Mouse (Mus musculus): Measurements from ENCODE around the gene Grik1. TPM values are rescaled to one million over a fixed set of nuclear protein-coding genes. Genes with fewer than 3 reads are reported as not detected.

The Grik1 gene
- polyA plus RNA-seq, 1 experiment: not detected

DNA sequence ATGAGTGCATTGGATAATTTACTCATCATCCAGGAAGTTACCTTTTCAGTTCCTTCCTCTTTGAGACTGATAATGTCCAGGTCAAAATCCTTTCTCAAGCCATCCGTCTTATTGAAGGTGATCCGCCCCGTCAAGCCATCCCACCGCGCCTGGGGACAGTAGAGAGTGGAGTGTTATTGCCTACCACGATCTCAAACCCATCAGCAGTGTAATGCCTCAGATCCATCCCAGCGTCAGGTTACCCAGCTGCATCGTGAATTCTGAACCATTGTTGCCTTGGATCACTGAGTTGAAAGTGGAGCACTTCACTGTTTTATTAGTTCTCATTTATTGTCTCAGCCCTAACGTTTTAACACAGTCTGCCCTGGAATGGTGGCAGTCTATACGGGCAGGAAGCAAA lies 332.6 kb downstream of the Grik1 start:
- H3K4me1 ChIP-seq (ENCODE audit: control insufficient read depth, insufficient read depth, low read length): no peaks in the 10 kb centered on the region
- 93% methylated on average over 10 of the region's 10 CpGs for WGBS

DNA sequence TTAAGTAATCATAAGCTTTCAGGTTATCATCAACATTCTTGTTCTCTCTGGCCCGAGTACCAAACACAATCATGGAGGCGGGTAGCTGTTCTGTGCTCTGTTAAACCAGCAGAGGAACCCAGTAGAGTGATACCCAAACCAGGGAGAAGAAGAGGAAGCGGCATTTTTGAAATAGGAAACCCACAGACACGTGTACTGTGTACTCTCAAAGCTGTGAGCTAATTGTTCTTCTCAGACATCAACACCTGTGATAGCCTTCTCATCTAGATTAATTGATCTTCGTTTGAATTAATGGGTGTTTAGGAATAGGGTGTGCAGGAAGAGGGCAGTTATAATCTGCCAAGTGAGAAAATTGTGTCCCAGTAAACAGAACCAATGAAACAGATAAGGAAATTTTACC lies 333.9 kb downstream of the Grik1 start:
- no peak for TF ChIP-seq POLR2A (IDR thresholded peaks at IDR 0.05; ENCODE audit: insufficient read depth, low read depth, low read length)
- no peak for TF ChIP-seq CTCF (IDR thresholded peaks at IDR 0.05; ENCODE audit: insufficient read depth, low read depth, low read length)
- no peak overlapping the region for H3K27ac ChIP-seq (ENCODE audit: insufficient read depth, low read depth, low read length)
- no peaks in the 10 kb centered on the region for H3K4me1 ChIP-seq (ENCODE audit: control insufficient read depth, insufficient read depth, low read length)
- WGBS: 86% methylated on average over 5 of the region's 5 CpGs
- H3K4me3 ChIP-seq (ENCODE audit: insufficient read depth, low read depth, low read length): no peak overlapping the region

More for the DNA sequence above, 332.6 kb downstream of the Grik1 start:
- no peak for TF ChIP-seq CTCF (IDR thresholded peaks at IDR 0.05; ENCODE audit: insufficient read depth, low read depth, low read length)
- no peak for TF ChIP-seq POLR2A (IDR thresholded peaks at IDR 0.05; ENCODE audit: insufficient read depth, low read depth, low read length)
- Histone ChIP-seq H3K27ac (ENCODE audit: insufficient read depth, low read depth, low read length) (no peak overlapping the region), H3K4me3 (ENCODE audit: insufficient read depth, low read depth, low read length) (no peak overlapping the region)

DNA sequence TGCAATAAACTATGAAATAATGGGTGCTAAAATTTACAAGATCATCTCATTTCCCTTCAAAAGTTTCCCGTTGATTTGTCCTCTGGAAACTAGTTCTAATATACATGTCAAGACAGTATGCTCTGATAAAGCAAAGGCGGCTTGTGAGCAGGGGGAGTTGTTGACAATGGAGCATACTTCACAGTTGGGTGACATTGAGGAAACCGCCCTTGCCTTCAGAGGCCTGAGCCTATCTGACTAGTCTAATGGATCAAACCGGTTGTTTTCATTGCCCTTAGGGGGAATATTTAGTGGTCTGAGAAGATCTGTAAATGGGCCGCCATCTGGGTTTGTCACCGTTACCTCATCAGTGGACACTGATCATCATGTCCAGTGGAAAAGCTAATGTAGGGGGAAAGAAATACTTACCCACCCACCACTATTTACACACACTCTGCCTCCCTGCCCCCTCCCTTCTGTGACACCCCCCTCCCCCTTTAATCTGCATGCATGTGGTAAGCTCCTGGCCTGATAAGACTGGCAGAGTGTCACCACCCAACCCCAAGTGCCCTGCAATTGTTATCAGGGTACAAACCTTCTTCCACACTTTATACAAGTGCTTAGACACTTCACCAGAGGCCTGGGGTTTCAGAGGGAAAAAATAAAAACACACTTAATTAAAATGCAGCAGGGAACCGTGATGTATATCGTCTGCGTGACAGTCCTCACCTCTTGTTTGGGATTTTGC lies 335.2 kb downstream of the Grik1 start:
- H3K4me1 ChIP-seq (ENCODE audit: control insufficient read depth, insufficient read depth, low read length): no peaks in the 10 kb centered on the region
- no peak overlapping the region for H3K27ac ChIP-seq (ENCODE audit: insufficient read depth, low read depth, low read length)
- no peak for TF ChIP-seq POLR2A (IDR thresholded peaks at IDR 0.05; ENCODE audit: insufficient read depth, low read depth, low read length)
- TF ChIP-seq CTCF (IDR thresholded peaks at IDR 0.05; ENCODE audit: insufficient read depth, low read depth, low read length): no peak
- 96% methylated on average over 9 of the region's 9 CpGs for WGBS
- no peak overlapping the region for H3K4me3 ChIP-seq (ENCODE audit: insufficient read depth, low read depth, low read length)

DNA sequence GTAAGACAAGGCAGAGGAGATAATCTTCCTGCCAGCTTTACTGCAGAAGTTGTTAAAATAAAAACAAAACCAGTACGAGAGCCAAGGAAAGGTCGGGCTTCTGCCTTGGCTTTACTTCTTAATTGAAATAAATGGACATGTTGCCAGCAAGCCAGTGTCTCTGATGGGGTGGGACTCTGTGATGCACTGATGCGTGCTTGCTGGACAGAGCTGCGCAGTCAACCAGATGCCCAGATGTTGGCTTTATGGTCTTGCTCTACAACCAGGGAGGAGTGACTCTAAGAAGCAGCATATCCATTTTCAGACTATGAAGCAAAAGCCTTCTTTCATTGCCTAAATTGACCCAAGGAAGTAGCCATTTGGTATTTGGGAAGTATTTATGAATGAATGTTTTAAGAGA lies 336.9 kb downstream of the Grik1 start:
- H3K27ac ChIP-seq (ENCODE audit: insufficient read depth, low read depth, low read length): no peak overlapping the region
- no peak for TF ChIP-seq CTCF (IDR thresholded peaks at IDR 0.05; ENCODE audit: insufficient read depth, low read depth, low read length)
- no peak for TF ChIP-seq POLR2A (IDR thresholded peaks at IDR 0.05; ENCODE audit: insufficient read depth, low read depth, low read length)
- H3K4me1 ChIP-seq (ENCODE audit: control insufficient read depth, insufficient read depth, low read length): no peaks in the 10 kb centered on the region
- WGBS: 89% methylated on average over 4 of the region's 4 CpGs
- H3K4me3 ChIP-seq (ENCODE audit: insufficient read depth, low read depth, low read length): no peak overlapping the region

DNA sequence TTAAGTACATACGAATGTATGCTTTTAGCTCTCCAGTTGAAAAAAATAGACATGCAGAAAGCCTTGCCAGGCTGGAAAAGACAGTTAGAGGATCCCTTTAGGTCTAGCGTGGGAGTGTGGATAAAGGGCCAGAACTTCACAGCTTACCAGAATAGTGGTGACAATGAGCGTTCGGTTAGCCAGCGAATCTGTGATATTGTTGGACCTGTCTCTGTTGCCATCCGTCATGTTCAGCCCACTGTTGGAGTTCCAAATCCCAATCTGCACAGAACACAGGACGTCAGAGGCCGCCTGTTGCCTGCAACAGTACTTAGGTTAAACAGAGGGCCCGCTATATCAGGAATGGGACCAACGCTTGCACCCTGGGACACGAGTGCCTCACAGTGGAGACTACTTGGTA lies 340.2 kb downstream of the Grik1 start:
- Histone ChIP-seq H3K4me1 (ENCODE audit: control insufficient read depth, insufficient read depth, low read length) (no peaks in the 10 kb centered on the region), H3K4me3 (ENCODE audit: insufficient read depth, low read depth, low read length) (no peak overlapping the region), H3K27ac (ENCODE audit: insufficient read depth, low read depth, low read length) (no peak overlapping the region)
- TF ChIP-seq CTCF (IDR thresholded peaks at IDR 0.05; ENCODE audit: insufficient read depth, low read depth, low read length) (no peak), POLR2A (IDR thresholded peaks at IDR 0.05; ENCODE audit: insufficient read depth, low read depth, low read length) (no peak)
- 95% methylated on average over 11 of the region's 11 CpGs for WGBS

DNA sequence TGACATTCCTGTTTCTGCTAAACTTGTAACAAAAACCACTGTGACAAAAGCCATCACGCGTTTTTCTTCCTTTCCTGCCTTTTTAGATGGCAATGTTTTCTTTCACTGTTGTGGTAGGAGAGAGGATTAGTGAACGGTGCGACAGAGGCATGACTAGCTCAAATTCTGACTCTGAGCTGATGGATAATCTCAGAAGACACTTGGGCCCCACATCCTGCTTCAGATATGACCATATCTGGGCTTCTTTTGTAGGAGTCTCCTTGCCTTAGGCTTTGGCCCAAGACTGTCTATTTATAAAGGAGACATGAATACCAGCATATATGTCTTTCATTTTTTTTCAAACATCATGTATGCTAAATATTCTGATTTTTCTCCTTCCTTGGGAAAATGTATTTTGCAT lies 341.9 kb downstream of the Grik1 start:
- no peak overlapping the region for H3K27ac ChIP-seq (ENCODE audit: insufficient read depth, low read depth, low read length)
- 78% methylated on average over 4 of the region's 4 CpGs for WGBS
- no peaks in the 10 kb centered on the region for H3K4me1 ChIP-seq (ENCODE audit: control insufficient read depth, insufficient read depth, low read length)
- no peak overlapping the region for H3K4me3 ChIP-seq (ENCODE audit: insufficient read depth, low read depth, low read length)
- TF ChIP-seq POLR2A (IDR thresholded peaks at IDR 0.05; ENCODE audit: insufficient read depth, low read depth, low read length) (no peak), CTCF (IDR thresholded peaks at IDR 0.05; ENCODE audit: insufficient read depth, low read depth, low read length) (no peak)

DNA sequence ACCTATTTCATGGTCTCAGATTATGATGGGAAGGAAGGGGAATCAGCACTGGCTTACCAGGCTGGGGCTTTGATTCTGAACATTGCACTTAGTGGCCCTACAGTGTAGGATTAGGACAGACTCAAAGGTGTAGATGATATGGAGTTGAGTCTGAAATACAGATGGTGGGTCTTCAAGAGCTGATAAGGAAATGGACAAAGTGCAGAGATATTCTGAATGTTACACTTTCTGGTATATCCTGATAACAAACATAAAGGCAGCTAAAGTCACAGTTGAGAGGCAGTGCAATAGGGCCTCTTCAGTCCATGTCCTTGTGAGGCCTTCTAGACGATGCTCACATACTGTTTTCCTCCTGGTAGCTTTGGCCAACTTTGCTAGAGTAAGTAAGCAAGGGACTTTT lies 345.7 kb downstream of the Grik1 start:
- no peak overlapping the region for H3K4me3 ChIP-seq (ENCODE audit: insufficient read depth, low read depth, low read length)
- 100% methylated on average over 1 of the region's 1 CpGs for WGBS
- no peaks in the 10 kb centered on the region for H3K4me1 ChIP-seq (ENCODE audit: control insufficient read depth, insufficient read depth, low read length)
- no peak overlapping the region for H3K27ac ChIP-seq (ENCODE audit: insufficient read depth, low read depth, low read length)
- TF ChIP-seq POLR2A (IDR thresholded peaks at IDR 0.05; ENCODE audit: insufficient read depth, low read depth, low read length): no peak
- no peak for TF ChIP-seq CTCF (IDR thresholded peaks at IDR 0.05; ENCODE audit: insufficient read depth, low read depth, low read length)

DNA sequence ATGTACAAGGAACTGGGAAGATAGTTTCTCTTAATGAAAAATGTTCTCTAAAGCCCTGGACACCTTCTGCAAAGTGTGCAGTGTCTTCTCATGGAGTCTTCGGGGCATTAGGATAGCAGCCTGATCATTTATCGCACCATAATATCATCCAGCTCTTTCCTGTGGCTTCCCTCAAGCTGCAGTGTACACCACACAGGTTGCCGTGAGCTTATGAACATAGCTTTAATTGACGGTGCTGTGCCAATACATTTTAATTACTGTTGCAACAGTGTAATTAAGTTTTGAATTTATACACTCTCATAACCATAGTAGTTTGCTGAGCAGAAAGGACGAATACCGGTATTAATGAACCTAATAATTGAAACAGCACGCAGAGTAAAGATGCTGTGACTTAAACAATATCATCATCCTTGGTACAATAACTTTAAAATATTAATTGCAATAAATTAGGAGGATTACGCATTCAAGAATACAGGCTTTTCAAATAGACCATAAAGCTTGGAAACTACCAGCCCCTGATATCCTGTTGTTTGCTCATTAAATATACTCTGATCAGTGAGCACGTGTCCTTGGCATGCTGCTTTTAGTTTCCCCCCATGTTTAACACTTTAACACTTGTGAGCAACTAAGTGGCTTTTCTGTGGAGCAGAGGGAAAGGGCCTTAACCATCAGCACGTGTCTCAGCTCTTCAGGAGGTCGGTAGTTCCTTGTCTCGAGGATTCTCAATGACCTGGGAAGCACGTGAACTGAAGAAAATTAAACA lies 347.8 kb downstream of the Grik1 start:
- no peak for TF ChIP-seq CTCF (IDR thresholded peaks at IDR 0.05; ENCODE audit: insufficient read depth, low read depth, low read length)
- TF ChIP-seq POLR2A (IDR thresholded peaks at IDR 0.05; ENCODE audit: insufficient read depth, low read depth, low read length): no peak

DNA sequence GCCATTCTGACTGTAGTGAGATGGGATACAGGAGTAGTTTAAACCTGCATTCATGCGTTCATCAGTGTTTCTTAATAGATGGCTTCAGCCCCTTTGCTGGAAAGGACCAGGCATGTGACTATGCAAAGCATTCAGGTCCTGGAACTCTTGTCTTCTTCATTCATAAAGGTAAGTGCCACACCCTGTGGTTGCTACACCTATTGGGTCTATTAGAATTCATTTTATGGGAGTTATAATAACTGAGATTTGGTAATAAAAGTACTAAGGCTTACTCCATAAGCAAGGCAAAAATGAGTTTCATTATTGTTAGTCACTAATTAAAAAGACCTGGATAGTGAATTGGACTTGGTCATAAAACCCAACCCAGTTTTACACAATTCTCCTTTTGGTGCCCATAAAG lies 355.4 kb downstream of the Grik1 start:
- TF ChIP-seq CTCF (IDR thresholded peaks at IDR 0.05; ENCODE audit: insufficient read depth, low read depth, low read length): no peak
- no peak for TF ChIP-seq POLR2A (IDR thresholded peaks at IDR 0.05; ENCODE audit: insufficient read depth, low read depth, low read length)
- no peak overlapping the region for H3K4me3 ChIP-seq (ENCODE audit: insufficient read depth, low read depth, low read length)
- WGBS: 93% methylated on average over 1 of the region's 1 CpGs
- H3K27ac ChIP-seq (ENCODE audit: insufficient read depth, low read depth, low read length): no peak overlapping the region
- no peaks in the 10 kb centered on the region for H3K4me1 ChIP-seq (ENCODE audit: control insufficient read depth, insufficient read depth, low read length)

More for the DNA sequence above, 347.8 kb downstream of the Grik1 start:
- Histone ChIP-seq H3K4me1 (ENCODE audit: control insufficient read depth, insufficient read depth, low read length) (no peaks in the 10 kb centered on the region), H3K27ac (ENCODE audit: insufficient read depth, low read depth, low read length) (no peak overlapping the region), H3K4me3 (ENCODE audit: insufficient read depth, low read depth, low read length) (no peak overlapping the region)
- 87% methylated on average over 13 of the region's 13 CpGs for WGBS
